Mouse (Mus musculus) embryonic fibroblast, embryonic 13.5 days (primary cell): ENCODE data around the gene Arhgef10l.

Experiments used
- CTCF ChIP-seq: IDR thresholded peaks from 2 replicates; pipeline ENCODE4 v1.5.1; 2011; ENCODE audit warnings: mild to moderate bottlenecking, control low read depth, low read length, moderate library complexity, borderline replicate concordance; ENCODE audit not compliant: insufficient read depth
- POLR2A ChIP-seq: IDR thresholded peaks from 2 replicates; pipeline ENCODE4 v1.6.1; 2011; ENCODE audit warnings: low read depth, mild to moderate bottlenecking, control low read depth, low read length, moderate library complexity

GRCm38 (mm10) chr4:140662882-140663585 is 2.8 kb downstream of the Arhgef10l start:
- TF ChIP-seq CTCF (no peak), POLR2A (no peak)
